Mouse (Mus musculus) lung, postnatal 0 days (tissue): Measurements from ENCODE around the gene Trim2.

Experiments
- CTCF ChIP-seq: IDR thresholded peaks from 2 replicates; pipeline ENCODE4 v1.5.1; 2016; ENCODE audit warnings: antibody characterized with exemption, mild to moderate bottlenecking
- EP300 ChIP-seq: IDR thresholded peaks from 2 replicates; pipeline ENCODE4 v1.6.1; 2016; ENCODE audit warnings: antibody characterized with exemption, mild to moderate bottlenecking, control low read depth

- no peak for TF ChIP-seq CTCF
- TF ChIP-seq EP300: no peak
These were observed 36.4 kb upstream of the Trim2 start for GRCm38 (mm10) chr3:84343101-84343500.
